ENCODE assay signal across 7 mouse cellular contexts in the genomic region with DNA sequence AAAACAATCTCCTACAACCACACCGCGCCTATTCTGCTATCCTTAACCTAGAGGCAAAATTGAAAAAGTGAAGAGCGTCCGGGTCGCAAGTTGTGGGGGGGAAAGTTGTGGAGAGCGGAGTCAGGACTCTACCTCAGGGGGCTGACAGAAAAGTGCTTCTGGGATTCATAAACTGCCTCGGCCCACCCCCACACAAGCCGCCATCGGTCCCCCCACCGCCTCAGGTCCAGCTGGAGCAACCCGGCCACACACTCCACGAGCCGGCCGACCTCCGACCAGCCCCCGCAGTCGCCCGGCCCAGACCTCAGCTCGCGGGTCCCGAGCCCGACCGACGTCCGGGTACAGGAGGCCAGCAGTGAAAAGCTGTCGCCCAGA. TPM values are rescaled to one million over a fixed set of nuclear protein-coding genes. Genes with fewer than 3 reads are reported as not detected.
DNase-seq lines count a peak whose midpoint lies in the region; ATAC-seq and TF ChIP-seq lines count a peak whose summit lies in the region.

No protein-coding gene starts in this region.

- H3K9ac ChIP-seq in lung, postnatal 0 days (replicated peaks; ENCODE audit: low read depth): peak overlapping the region; percentile 80
- peak overlapping the region; percentile 80 for H3K9ac ChIP-seq in embryonic facial prominence, embryonic 15.5 days
- peak overlapping the region; percentile 73 for H3K9ac ChIP-seq in limb, embryonic 12.5 days (replicated peaks)
- H3K9ac ChIP-seq in stomach, embryonic 15.5 days: peak overlapping the region; percentile 77

- TF ChIP-seq EP300 in lung, postnatal 0 days (IDR thresholded peaks at IDR 0.05): no peak

- H3K27ac ChIP-seq in lung, postnatal 0 days (ENCODE audit: low read length): peak overlapping the region; percentile 98
- peak overlapping the region; percentile 74 for H3K27ac ChIP-seq in embryonic facial prominence, embryonic 15.5 days (replicated peaks)
- H3K27ac ChIP-seq in limb, embryonic 12.5 days: peak overlapping the region; percentile 79
- peak overlapping the region; percentile 88 for H3K27ac ChIP-seq in stomach, embryonic 15.5 days

- H3K9me3 ChIP-seq in lung, postnatal 0 days (ENCODE audit: low read length): no peaks in the 10 kb centered on the region
- no peaks in the 10 kb centered on the region for H3K9me3 ChIP-seq in embryonic facial prominence, embryonic 15.5 days (replicated peaks)
- no peaks in the 10 kb centered on the region for H3K9me3 ChIP-seq in limb, embryonic 12.5 days
- H3K9me3 ChIP-seq in stomach, embryonic 15.5 days: no peaks in the 10 kb centered on the region

- peak overlapping the region; percentile 56 for H3K4me2 ChIP-seq in lung, postnatal 0 days (replicated peaks; ENCODE audit: low read depth, low read length)
- peak overlapping the region; percentile 54 for H3K4me2 ChIP-seq in embryonic facial prominence, embryonic 15.5 days (replicated peaks)
- peak overlapping the region; percentile 62 for H3K4me2 ChIP-seq in limb, embryonic 12.5 days
- peak overlapping the region; percentile 57 for H3K4me2 ChIP-seq in stomach, embryonic 15.5 days

- H3K27me3 ChIP-seq in lung, postnatal 0 days (replicated peaks; ENCODE audit: insufficient read depth, low read length): no peaks in the 10 kb centered on the region
- H3K27me3 ChIP-seq in embryonic facial prominence, embryonic 15.5 days: no peaks in the 10 kb centered on the region
- H3K27me3 ChIP-seq in limb, embryonic 12.5 days: no peaks in the 10 kb centered on the region
- H3K27me3 ChIP-seq in stomach, embryonic 15.5 days (replicated peaks): no peaks in the 10 kb centered on the region

- under 1% methylated on average over 23 of the region's 26 CpGs for WGBS in lung, postnatal 0 days
- under 1% methylated on average over 26 of the region's 26 CpGs for WGBS in embryonic facial prominence, embryonic 15.5 days
- WGBS in limb, embryonic 12.5 days: under 1% methylated on average over 26 of the region's 26 CpGs
- under 1% methylated on average over 26 of the region's 26 CpGs for WGBS in stomach, embryonic 15.5 days

- peak; percentile 59 for DNase-seq in lung, postnatal 0 days (ENCODE audit: low spot score)
- DNase-seq in lung, postnatal 14 days: no peak
- no peak for DNase-seq in layer of hippocampus, adult 11-12 months (ENCODE audit: low spot score)
- no peak for DNase-seq in frontal cortex, postnatal 10 days (ENCODE audit: low spot score in 2 of 2)

- no peak for TF ChIP-seq CTCF in lung, postnatal 0 days (IDR thresholded peaks at IDR 0.05)

- H3K36me3 ChIP-seq in lung, postnatal 0 days (ENCODE audit: insufficient read depth, low read length): no peaks in the 10 kb centered on the region
- H3K36me3 ChIP-seq in embryonic facial prominence, embryonic 15.5 days: no peaks in the 10 kb centered on the region
- no peaks in the 10 kb centered on the region for H3K36me3 ChIP-seq in limb, embryonic 12.5 days
- H3K36me3 ChIP-seq in stomach, embryonic 15.5 days: no peaks in the 10 kb centered on the region

- peak overlapping the region; percentile 96 for H3K4me3 ChIP-seq in lung, postnatal 0 days (ENCODE audit: low read depth, low read length)
- H3K4me3 ChIP-seq in embryonic facial prominence, embryonic 15.5 days (replicated peaks): peak overlapping the region; percentile 94
- peak overlapping the region; percentile 91 for H3K4me3 ChIP-seq in limb, embryonic 12.5 days (replicated peaks)
- H3K4me3 ChIP-seq in stomach, embryonic 15.5 days (replicated peaks): peak overlapping the region; percentile 98

- peaks cover 3% of the 10 kb centered on the region for H3K4me1 ChIP-seq in lung, postnatal 0 days (ENCODE audit: insufficient read depth, low read depth, low read length)
- peaks cover 14% of the 10 kb centered on the region for H3K4me1 ChIP-seq in embryonic facial prominence, embryonic 15.5 days
- H3K4me1 ChIP-seq in limb, embryonic 12.5 days (replicated peaks): peaks cover 14% of the 10 kb centered on the region
- H3K4me1 ChIP-seq in stomach, embryonic 15.5 days: peaks cover 9% of the 10 kb centered on the region; the same call in 1 of the 2 replicates

- ATAC-seq in lung, postnatal 0 days: peak; percentile 32
- peak; percentile 61 for ATAC-seq in embryonic facial prominence, embryonic 15.5 days (ENCODE audit: insufficient number of reproducible peaks, low FRiP score, low TSS enrichment, low read depth)
- peak; percentile 69; the same call in 1 of the 2 replicates for ATAC-seq in limb, embryonic 12.5 days (ENCODE audit: insufficient number of reproducible peaks, insufficient read depth, low FRiP score, low TSS enrichment, low read depth)
- peak; percentile 47 for ATAC-seq in stomach, embryonic 15.5 days (ENCODE audit: insufficient read depth, low FRiP score, low read depth)

RNA-seq across cellular contexts. Expression of gene Swt1, which starts 0.4 kb away (rescaled TPM):
- 75.3 and 92.6 TPM in 2 replicates for polyA plus RNA-seq in lung, postnatal 0 days (2015; fragmentation: Nextera tagmentation; extraction: Ambion mirVana)
- 24.2 and 26.7 TPM in 2 replicates for polyA plus RNA-seq in embryonic facial prominence, embryonic 15.5 days (2015; fragmentation: Nextera tagmentation; extraction: Ambion mirVana)
- 29.7 and 30.7 TPM in 2 replicates for polyA plus RNA-seq in limb, embryonic 12.5 days (2016; fragmentation: Nextera tagmentation; extraction: Ambion mirVana)
- 25.1 and 26.5 TPM in 2 replicates for polyA plus RNA-seq in stomach, embryonic 15.5 days (2015; fragmentation: Nextera tagmentation; extraction: Ambion mirVana)

RNA-seq across cellular contexts. Expression of gene Trmt1l, which starts 0.5 kb away (rescaled TPM):
- polyA plus RNA-seq in lung, postnatal 0 days (2015; fragmentation: Nextera tagmentation; extraction: Ambion mirVana): 19.8 and 24.1 TPM in 2 replicates
- 44.9 and 48.2 TPM in 2 replicates for polyA plus RNA-seq in embryonic facial prominence, embryonic 15.5 days (2015; fragmentation: Nextera tagmentation; extraction: Ambion mirVana)
- 53.4 and 60.3 TPM in 2 replicates for polyA plus RNA-seq in limb, embryonic 12.5 days (2016; fragmentation: Nextera tagmentation; extraction: Ambion mirVana)
- polyA plus RNA-seq in stomach, embryonic 15.5 days (2015; fragmentation: Nextera tagmentation; extraction: Ambion mirVana): 42.5 and 44.8 TPM in 2 replicates
